Mouse (Mus musculus) ZHBTc4 (cell line): ENCODE measurements around the gene Acsf3.

ENCODE experiments used
- DNase-seq: peaks from one replicate; pipeline ENCODE4 v3.0.0-alpha.2; 2011; ENCODE audit warnings: low read depth, low spot score

Gene Acsf3

DNA sequence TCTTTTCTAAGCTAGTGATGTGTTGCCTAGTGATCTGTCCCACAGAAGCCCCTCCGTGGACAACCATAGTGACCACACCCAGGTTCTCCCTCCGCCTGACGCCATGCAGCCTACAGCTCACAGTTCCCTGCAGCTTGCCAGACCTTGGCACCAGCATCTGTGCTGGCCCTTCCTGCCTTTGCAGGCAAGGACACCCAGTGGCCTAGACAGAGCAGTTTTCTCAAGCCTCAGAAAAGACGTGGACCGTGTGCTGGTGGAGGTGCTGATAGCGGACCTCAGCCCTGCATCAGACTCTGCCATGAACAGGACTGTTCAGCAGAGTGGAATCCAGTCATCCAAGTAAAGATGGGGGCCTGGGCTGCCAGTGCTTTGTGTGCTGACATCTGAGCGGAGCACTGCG lies 35.1 kb downstream of the Acsf3 start:
- no peak for DNase-seq

- DNase-seq, result no peak
Measured at GRCm38 (mm10) chr8:122811870-122812494, 36.7 kb downstream of the Acsf3 start.

DNA sequence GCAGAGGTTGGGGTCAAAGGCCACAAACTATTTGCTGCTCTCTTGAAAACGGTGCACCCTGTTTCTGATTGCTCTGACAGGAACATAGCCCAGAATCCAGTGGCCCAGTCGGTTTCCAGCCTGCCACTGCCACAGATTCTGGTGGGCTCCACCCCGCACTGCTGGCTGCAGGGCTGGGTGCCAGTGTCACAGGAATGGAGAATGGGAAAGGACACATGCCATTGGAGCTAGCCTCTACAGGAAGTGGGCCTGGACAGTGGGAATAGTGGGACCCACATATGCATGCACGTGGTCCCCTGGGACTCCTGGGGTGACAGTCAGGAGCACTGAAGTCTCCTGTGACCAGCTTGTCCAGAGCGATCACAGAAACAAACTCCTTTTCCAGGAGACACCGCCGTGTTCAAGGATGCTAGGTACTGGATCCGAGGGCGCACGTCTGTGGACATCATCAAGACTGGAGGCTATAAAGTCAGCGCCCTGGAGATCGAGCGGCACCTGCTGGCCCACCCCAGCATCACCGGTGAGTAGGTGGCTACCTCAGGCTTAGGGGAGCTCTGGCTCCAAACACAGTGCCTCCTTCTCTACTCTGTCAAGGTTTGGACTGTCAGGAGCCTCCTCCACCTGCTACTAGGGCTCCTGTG lies 37.4 kb downstream of the Acsf3 start:
- peak; percentile 51 for DNase-seq

DNA sequence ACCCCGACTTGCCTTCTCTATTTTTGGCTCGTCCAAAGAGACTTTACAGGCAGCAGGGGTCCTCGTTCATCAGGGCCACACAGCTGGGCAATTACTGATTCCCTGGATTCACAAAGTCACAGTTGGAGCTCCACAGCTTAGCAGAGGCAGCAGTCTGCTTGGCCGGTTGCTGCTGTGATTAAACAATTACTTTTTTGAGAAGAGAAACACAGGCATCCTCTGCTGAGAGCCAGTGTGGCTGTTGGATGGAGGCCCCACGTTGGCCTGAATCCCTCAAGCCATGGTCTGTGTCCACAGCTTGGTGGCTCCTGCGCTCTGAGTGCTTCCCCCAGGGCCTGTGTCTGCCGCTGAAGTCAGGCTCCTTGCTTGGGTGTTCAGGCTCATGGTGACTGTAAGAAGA lies 39.3 kb downstream of the Acsf3 start:
- no peak for DNase-seq

GRCm38 (mm10) chr8:122816965-122817364 lies 41.7 kb downstream of the Acsf3 start:
- DNase-seq, result no peak

DNA sequence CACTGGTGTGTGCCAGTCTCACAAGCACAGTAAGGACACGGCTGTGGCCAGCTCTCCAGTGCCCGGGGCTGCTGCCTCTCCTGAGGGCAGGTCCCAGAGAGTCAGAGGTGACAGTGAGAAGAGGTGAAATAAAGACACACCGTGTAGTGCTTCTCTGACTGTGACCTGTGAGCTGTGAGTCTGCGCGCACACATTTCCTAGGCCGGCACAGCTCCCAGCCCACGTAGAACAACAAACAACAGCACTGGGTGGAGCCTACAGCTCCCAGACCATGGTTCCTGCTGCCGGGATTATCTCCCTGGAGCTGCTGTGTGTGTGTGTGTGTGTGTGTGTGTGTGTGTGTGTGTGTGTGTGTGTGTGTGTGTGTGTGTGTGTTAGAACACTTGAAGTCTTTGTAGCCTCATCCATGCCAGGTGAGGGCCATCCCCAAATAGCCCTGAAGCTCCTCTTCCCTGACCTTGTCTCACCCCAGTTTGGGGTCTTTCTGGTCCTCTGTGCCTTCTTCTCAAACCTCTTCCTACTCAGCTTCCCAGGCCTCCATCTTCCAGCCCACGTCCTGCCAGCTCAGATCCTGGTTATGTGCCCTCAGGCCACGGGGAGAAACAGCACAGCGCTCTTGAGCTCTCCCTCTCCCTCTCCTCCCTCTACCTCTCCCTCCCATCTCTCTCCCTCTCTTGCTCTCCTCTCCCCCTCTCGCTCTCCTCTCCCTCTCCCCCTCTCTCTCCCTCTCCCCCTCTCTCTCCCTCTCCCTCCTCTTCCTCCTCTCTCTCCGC lies 42.6 kb downstream of the Acsf3 start:
- no peak for DNase-seq

GRCm38 (mm10) chr8:122819776-122820175 lies 44.5 kb downstream of the Acsf3 start:
- no peak for DNase-seq

DNA sequence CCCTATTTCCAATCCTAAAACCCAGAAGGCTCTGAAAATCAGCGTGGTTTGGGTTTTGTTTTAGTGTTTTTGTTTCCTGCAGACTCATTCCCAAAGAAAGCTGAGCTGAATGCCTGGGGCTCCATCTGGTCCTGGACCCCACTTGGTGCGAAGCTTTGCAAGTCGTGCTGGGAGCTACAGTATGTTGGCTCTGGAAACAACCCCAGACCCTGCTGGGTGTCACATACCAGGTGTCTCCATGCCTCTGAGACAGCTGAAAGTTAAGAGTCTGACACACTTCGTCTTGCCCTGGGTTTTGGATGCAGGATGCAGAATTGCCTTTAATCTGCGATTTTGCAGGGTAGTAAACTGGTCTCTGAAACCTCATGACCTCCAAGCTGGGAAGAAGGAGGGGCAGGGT lies 49.3 kb downstream of the Acsf3 start:
- no peak for DNase-seq

- no peak for DNase-seq
Measured at GRCm38 (mm10) chr8:122824986-122825385, 49.7 kb downstream of the Acsf3 start.

- DNase-seq, result no peak
Measured at GRCm38 (mm10) chr8:122825408-122825807, 50.1 kb downstream of the Acsf3 start.

- DNase-seq, result no peak
Measured at GRCm38 (mm10) chr8:122829396-122829795, 54.1 kb downstream of the Acsf3 start.

DNA sequence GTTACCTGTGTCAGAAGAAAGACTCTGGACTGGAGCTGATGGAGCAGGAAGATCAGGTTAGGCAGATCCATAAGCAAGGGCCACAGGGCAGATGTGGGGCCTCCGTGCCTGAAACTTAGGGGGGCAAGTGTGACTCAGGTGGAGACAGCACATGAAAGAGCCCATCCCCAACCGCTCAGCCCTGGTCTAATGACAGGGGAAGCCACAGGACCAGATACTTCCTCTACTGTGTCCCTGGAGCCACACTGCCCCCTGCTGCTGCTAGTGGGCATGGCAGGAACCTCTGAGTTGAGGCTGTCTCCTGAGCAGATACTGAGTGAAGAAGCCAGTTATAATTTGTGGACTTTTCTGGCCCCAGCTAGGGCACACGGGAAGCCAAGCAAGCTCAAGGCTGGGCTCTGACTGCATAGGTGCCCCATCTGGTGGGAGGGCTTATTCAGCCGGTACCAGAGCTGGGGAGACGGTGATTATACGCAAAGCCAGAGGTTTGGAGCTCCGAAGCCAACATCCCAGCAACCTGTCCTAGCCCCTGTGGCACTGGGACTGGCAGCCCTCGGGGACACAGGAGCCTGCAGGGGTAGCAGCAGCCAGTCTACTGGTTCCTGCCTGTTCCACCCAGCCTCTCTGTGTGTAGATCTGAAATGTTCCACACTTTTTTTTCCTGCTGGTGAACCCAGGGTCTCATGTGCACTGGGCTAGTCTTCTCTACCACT lies 55.2 kb downstream of the Acsf3 start:
- DNase-seq, result peak; percentile 87

GRCm38 (mm10) chr8:122834416-122834815 lies 59.1 kb downstream of the Acsf3 start:
- DNase-seq, result no peak

- peak; percentile 91 for DNase-seq
Measured at GRCm38 (mm10) chr8:122834971-122835370, 59.7 kb downstream of the Acsf3 start.

DNA sequence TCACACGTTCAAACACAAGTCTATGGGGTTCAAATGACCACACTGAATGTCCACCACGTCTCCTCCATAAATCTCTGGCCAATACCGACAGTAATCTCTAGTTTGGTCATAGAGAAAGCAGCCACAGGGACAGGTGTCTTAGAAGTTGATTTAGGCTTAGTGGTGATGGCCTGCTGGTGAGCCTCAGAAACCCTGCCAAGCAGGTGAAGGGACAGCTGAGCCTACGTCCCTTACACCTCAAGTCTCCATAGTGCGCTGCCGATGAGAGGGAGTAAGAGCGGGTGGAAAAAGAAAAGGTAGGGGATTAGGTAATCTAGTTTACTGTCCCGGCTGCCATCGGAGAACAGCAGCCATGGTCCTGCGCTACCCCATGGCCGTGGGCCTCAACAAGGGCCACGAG lies 60.9 kb downstream of the Acsf3 start:
- no peak for DNase-seq

DNA sequence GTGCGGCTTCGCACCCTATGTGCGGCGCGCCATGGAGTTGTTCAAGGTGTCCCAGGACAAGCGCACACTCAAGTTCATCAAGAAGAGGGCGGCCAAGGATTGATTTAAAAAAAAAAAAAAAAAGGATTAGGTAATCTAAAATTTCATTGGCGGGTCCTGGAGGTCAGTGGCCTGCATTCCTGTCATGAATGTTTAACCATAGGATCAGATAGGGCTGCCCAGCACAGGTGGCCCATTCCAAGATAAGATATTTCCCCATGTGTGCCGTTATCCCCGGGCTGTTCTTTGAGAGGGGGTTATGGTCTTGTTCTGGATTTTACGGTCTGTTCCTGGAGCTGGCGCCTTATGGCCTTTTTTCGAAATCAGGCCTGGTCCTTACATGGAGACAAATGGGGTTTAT lies 61.4 kb downstream of the Acsf3 start:
- peak; percentile 35 for DNase-seq

- no peak for DNase-seq
Measured at GRCm38 (mm10) chr8:122844161-122844560, 68.9 kb downstream of the Acsf3 start.

DNA sequence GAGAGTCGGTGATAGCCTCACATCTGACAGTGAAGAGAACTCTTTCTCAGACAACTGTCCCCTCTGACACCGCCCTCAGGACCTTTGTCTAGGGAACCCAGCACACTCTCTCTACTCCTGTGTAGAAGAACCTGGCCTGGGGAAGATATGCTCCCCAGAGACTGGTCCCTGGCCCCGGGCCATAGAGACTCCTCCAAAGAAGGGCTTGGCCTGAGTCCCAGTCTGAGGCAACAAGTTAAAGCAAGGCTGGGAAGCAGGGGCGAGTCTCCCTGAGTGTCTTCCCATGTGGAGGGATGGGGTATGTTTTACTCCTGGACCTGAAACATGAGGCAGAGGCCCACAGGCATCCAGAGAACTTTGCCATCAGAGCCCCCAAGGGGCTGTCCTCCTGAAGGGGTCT lies 70.4 kb downstream of the Acsf3 start:
- DNase-seq, result no peak

DNA sequence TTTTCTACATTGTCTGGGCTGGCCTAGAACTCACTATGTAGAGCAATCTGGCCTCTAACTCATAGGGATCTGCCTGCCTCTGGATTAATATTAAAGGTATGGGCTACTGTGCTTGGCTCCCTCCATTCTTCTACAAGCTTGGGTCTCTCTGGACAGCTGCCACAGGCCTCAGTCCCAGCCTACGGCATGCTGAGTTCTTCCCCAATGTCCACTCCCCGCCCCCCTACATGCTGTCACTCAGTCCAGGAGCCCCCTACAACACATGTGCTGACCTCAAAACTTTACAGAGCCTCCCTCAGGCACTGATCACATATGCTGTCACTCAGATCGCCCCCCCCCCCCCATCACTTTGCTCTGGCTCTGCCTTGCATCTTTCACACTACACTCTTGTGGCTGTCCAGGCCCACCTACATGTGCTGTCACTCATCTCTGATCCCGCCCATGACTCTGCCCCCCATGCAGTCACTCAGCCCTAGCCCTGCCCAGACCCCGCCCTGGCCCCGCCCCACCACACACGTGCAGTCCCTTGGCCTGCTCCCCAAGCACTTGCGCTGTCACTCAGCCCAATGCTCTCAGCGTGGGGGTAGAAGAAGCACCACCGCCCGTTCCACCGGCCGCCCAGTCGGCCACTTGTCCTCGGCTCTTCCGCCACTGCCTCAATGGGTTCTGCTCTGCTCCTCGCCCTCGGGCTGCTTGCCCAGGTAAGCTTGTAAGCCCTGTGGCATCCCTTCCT lies 72.7 kb downstream of the Acsf3 start, which contains the start of gene Cdh15:
Gene Cdh15 (plus strand): TSS at position 138 of the 733 bp plus-strand sequence.
- DNase-seq, result peak; percentile 76

- DNase-seq, result no peak
Measured at GRCm38 (mm10) chr8:122849152-122849910, 74.0 kb downstream of the Acsf3 start.
